Mouse (Mus musculus): ENCODE measurements around the gene Cpne2. TPM values are rescaled to one million over a fixed set of nuclear protein-coding genes. Genes with fewer than 3 reads are reported as not detected.

Gene Cpne2
- total RNA-seq (2017), result 89.6 and 108 TPM in 2 replicates

DNA sequence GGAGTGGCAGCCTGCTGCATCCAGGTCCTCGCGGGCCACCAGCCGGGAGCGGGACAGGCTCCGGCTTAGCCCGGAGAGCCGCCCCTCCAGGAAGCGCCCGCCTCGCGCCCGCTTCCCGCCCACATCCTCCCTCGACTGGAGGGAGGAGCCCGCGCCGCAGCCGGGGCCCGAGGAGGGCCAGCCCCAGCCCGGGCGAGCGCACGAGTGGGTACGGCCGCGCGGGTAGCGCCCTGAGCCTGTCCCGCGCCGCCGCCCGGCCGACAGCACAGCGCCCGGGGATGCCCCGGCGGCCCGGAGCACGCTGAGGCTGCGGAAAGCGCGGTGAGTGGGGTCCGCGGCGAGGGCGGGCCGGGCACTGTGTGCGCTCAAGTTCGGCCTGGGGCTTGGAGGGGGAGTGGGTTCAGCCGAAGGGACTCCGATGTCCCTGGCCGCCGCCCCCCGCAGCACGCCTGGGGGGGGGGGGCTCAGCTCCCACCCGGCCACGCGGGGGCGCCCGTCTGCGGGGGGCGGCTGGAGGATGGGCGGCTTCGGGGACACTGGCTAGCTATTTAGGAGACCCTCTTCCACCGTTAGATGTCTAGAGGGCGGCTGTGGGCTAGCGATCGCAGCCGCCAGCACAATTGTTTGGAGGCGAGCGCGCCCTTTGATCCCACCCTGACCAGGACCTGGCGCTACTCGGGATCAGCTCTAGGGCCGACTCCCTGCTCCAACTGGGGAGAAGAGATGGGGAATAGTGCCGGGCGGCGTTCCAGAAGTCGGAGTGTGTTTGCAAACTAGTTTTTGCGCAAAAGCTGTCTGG is at the start of gene Cpne2:
TSS of gene Cpne2 (plus strand) at position 118 of the 799 bp plus-strand sequence.
- ATAC-seq (replicated peaks in 1 of 2; ENCODE audit: insufficient read depth in 1 of 2, low FRiP score in 2 of 2, low TSS enrichment in 1 of 2, low read depth in 1 of 2, poor library complexity in 2 of 2, severe bottlenecking in 2 of 2), result peak; percentile 64 to 70

DNA sequence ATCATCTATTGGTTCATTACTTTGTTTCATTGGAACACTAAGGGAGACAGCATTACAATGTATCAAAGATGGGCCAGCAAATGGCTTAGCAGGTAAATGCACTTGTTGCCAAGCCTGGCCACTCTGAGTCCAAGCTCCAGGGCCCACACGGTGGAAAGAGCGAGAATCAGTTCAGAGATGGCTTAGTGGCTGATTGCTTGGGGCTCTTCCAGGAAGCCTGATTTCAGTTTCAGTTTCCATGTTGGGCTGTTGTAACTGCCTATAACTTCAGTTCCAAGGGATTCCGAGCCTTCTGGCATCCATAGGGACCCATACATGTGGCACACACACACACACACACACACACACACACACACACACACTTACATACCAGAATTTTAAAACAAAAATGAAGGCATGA is 47.5 kb upstream of the Cpne2 start:
- ATAC-seq (replicated peaks in 1 of 2; ENCODE audit: insufficient read depth in 1 of 2, low FRiP score in 2 of 2, low TSS enrichment in 1 of 2, low read depth in 1 of 2, poor library complexity in 2 of 2, severe bottlenecking in 2 of 2), result no peak

DNA sequence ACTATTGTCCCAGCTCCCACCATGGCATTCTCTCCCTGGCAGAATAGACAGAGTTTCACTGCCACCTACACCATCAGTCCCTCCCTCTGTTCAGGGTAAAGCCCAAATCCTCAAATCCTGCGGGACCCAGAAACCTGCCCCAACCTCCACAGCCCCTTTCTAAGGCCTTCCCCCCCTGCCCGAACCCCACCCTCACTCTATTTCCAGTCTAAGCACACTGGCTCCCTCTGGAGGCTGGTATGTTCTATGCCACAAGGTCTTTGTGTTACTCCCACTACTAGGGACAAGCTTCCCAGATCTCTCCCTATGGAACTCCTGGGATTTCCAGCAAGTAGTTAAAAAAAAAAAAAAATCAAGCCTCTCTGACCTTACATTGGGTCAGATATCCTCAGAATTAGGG is 46.9 kb upstream of the Cpne2 start:
- ATAC-seq (replicated peaks in 1 of 2; ENCODE audit: insufficient read depth in 1 of 2, low FRiP score in 2 of 2, low TSS enrichment in 1 of 2, low read depth in 1 of 2, poor library complexity in 2 of 2, severe bottlenecking in 2 of 2), result no peak

DNA sequence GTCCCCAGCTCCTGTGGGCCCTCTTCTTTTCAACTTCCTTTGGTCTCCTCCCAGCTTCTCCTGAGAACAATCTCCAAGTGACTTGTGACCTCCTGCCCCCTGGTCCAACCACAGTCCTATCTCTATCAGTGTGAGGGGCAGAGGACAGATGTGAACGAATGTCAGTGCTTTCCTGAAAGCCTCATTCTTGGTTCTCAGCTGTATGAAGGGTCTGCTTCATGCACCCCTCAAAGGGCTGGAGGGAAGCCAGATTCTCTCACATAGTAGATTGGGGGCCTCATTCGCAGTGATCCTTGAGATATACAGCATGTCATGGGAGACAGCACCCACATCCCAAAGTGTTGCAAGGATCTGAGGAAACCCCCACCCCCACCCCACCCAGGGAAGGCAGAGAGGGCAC is 44.8 kb upstream of the Cpne2 start:
- no peak for ATAC-seq (replicated peaks in 1 of 2; ENCODE audit: insufficient read depth in 1 of 2, low FRiP score in 2 of 2, low TSS enrichment in 1 of 2, low read depth in 1 of 2, poor library complexity in 2 of 2, severe bottlenecking in 2 of 2)

DNA sequence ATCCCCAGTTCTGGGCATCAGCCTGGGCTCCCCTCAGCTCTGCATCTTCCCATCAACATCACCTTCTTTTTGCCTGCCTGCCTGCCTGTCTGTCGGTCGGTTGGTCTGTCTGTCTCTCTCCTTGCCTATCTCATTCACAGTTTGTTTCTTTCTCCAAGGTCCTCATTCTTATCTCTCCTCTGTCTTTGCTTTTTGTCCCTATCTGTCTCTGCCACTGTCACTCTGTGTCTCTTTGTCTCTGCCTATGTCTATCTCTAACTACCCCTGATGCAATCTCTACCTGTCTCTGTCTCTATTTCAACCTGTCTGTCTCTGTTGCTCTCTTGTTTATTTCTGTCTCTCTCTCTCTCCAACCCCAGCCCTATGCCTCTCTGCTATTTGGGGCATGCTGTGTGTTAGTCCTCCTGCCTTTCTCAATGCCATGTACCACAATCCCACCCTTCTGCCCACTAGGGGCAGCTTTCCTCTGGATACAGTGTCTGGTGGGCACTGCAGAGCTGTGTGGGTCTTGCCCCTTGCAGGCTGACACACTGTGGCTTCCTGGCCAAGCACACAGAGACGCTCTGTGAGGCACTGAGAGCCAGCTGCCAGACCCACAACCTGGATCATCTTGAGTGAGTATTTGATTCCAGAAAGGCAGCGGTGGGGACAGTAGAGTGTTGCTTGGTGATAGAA is 42.8 kb upstream of the Cpne2 start:
- no peak for ATAC-seq (replicated peaks in 1 of 2; ENCODE audit: insufficient read depth in 1 of 2, low FRiP score in 2 of 2, low TSS enrichment in 1 of 2, low read depth in 1 of 2, poor library complexity in 2 of 2, severe bottlenecking in 2 of 2)

DNA sequence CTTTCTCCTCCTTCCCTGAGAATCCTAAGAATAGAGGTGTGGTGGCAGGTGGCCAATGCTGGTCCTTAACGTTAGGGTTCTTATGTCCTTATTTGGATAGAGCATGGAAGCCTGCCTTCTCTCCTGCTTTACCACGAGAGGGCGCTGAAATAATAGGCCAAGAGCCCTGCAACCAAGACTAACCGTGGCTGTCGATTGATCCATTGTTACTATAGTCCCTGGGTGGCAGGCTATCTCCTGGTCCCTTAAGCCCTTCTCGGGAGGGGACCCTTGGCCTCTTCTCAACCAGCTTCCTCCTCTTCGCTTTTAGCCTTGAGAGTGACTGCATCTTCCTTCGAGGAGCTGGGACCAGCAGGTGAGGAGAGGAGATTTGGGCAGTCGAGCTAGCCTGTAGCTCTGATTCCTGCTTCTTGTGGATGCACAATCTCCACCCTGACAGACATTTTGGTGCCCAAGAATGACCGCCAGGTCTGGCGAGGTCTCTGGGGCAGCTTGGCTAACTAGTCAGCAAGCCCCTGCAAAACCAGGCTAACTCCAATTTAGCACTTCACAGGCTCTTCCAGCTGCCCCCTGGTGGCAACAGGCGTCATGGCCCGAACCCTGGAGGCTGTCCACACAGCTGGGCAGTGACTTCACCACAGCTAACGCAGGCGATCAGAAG is 40.6 kb upstream of the Cpne2 start:
- ATAC-seq (replicated peaks in 1 of 2; ENCODE audit: insufficient read depth in 1 of 2, low FRiP score in 2 of 2, low TSS enrichment in 1 of 2, low read depth in 1 of 2, poor library complexity in 2 of 2, severe bottlenecking in 2 of 2), result peak; percentile 75 to 83

DNA sequence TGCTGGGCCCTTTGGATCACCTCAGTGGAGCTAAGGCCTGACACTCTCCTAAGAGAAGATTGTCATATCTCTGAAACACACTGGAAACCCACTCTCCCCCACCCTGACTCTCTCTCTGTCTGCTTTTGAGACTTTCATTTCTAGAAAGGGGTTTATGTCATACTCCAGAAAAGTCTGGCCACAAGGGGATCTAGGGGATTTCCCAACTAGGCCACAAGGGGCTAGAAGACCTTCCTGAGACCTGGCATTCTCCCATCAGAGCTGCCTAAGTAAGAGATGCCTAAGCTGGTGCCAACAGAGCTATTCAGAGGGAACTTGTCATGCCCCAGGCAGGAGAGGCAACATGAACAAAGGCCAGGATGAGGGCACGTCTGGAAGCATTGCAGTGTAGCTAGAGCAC is 39.5 kb upstream of the Cpne2 start:
- ATAC-seq (replicated peaks in 1 of 2; ENCODE audit: insufficient read depth in 1 of 2, low FRiP score in 2 of 2, low TSS enrichment in 1 of 2, low read depth in 1 of 2, poor library complexity in 2 of 2, severe bottlenecking in 2 of 2), result no peak

DNA sequence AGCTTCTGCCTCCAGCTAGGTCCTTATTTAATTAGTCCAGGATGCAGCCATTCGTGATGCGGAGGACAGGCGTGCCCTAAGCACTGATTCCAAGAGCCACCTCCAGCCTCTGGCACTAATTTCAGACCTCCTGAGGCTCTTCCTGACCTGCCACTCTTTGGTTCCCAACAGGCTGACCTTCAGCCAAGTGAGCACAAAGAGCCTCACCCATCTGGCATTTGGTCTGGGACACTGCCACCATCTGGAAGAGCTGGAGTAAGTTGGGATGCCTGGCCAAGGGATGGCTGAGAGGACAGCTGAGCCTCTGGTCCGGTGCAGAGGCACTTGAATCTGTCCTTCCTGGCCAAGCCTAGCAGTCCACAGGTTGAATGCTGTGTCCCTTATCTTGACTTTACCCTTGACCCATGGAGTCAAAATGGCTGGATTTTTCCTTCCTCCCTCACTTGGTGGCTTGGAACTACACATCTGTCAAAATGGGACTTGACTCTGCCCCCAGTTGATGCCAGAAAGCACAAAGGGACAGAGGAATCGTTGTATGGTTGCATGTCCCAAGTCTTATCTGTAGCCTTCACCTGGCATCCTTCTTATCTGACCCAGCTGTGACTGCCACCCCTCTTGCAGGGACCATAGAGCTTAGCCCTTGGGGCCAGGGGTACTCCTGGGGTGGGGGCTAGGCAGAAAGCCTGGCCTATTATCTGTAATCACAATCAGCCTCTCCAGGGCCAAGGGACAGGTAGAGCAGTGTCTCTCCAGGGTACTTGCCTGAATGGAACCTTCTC is 17.2 kb upstream of the Cpne2 start:
- no peak for ATAC-seq (replicated peaks in 1 of 2; ENCODE audit: insufficient read depth in 1 of 2, low FRiP score in 2 of 2, low TSS enrichment in 1 of 2, low read depth in 1 of 2, poor library complexity in 2 of 2, severe bottlenecking in 2 of 2)

DNA sequence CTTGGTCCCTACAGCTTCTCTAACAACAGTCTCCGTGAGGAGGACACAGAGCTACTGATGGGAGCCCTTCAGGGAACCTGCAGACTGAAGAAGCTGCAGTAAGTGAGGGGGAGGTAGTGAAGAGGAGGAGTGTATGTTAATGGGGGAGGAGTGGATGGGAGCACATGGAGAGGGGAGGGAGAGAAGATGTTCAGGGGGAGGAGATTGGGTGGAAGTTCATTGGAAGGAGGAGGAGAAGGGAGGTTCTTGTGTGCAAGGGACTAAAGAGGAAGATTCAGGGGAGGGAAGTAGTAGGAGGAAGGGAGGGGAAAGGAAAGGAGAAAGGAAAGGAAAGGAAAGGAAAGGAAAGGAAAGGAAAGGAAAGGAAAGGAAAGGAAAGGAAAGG is 16.6 kb upstream of the Cpne2 start:
- no peak for ATAC-seq (replicated peaks in 1 of 2; ENCODE audit: insufficient read depth in 1 of 2, low FRiP score in 2 of 2, low TSS enrichment in 1 of 2, low read depth in 1 of 2, poor library complexity in 2 of 2, severe bottlenecking in 2 of 2)

DNA sequence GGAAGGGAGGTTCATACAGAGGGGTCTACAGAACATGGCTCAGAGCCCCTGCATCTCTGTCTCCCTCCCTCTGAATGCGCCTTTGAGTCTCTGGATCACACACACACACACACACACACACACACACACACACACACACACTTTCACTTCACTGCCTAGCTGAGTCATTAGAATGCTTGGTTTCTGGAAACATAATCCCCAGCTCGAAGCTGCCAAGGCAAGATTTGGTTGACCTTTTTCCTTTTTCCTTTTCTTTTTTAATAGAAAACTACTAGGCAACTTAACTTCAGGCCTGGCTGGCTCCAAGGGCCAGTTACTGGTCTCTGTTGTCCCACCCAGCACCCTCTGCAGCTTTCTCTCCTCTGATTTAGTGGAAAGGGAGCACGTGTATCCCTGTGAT is 16.0 kb upstream of the Cpne2 start:
- no peak for ATAC-seq (replicated peaks in 1 of 2; ENCODE audit: insufficient read depth in 1 of 2, low FRiP score in 2 of 2, low TSS enrichment in 1 of 2, low read depth in 1 of 2, poor library complexity in 2 of 2, severe bottlenecking in 2 of 2)

DNA sequence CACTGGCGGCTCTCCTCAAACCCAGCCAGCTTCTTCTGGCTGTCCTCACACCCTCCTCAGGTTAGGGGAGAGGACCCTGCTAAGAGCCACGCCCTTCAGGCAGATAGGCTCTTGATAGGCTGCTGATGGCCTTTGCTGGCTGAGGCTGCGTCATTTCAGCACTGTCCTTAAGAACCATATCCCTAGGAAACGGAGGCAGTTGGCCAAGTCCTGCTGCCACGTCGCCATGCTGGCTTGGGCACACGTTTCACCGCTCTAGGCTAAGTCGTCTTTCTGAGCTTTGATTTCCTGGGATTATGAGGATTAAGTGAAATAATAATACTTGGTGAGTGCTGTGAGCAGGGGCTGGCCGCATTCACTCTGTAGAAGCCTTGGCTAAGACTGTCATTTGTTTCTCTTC is 14.5 kb upstream of the Cpne2 start:
- ATAC-seq (replicated peaks in 1 of 2; ENCODE audit: insufficient read depth in 1 of 2, low FRiP score in 2 of 2, low TSS enrichment in 1 of 2, low read depth in 1 of 2, poor library complexity in 2 of 2, severe bottlenecking in 2 of 2), result no peak

DNA sequence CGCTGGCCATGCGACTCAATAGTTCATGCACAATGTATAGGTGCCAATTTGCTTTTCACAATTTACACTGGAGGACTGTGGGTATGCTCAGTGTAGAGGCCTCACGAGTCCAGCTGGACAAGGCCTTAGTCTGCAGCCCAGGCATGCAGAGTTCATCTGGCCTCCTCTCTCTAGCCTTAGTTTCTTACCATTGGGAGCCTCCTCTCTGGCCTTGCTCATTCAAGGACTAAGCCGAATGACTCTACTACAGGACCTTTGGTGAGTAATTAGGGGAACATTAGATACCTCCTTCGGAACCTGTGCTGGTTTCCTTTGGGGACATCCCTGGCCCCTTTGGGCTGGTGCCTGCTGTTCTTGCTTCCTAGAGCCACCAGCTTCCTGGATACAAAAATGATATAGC is 13.8 kb upstream of the Cpne2 start:
- ATAC-seq (replicated peaks in 1 of 2; ENCODE audit: insufficient read depth in 1 of 2, low FRiP score in 2 of 2, low TSS enrichment in 1 of 2, low read depth in 1 of 2, poor library complexity in 2 of 2, severe bottlenecking in 2 of 2), result no peak

DNA sequence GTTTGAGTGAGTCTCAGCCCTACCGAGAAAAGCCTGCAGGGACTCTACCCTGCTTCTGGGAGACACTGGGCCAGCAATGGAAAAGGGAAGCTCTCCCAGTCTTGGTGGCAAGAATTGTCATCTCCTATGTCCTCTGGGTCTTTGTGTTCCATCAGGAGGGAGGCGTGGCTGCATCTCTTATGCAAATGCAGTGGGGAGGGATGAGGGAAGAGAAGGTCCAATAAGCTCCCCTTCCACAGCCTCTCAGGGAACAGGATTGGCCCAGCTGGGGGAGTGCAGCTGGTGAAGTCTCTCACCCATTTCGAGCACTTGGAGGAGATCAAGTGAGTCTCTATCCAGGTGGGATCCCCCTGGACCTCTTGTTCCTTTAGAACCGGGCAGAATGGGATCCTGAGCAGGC is 11.3 kb upstream of the Cpne2 start:
- no peak for ATAC-seq (replicated peaks in 1 of 2; ENCODE audit: insufficient read depth in 1 of 2, low FRiP score in 2 of 2, low TSS enrichment in 1 of 2, low read depth in 1 of 2, poor library complexity in 2 of 2, severe bottlenecking in 2 of 2)

DNA sequence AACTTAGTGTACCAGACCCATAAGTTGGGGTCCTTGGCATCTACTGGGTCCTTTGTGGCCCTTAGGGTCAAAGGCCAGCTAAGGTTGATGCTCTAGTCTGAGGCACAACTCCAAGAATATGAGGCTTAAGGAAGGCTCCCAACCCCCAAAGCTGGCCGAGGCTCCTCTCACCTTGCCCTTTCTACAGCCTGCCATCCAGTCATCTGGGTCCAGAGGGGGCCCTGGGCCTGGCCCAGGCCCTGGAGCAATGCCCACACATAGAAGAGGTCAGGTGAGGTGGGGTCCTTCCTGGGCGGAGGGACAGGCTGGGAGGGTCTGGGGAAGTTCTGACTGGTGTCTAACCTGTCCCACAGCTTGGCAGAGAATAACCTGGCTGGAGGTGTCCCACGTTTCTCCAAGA is 10.3 kb upstream of the Cpne2 start:
- ATAC-seq (replicated peaks in 1 of 2; ENCODE audit: insufficient read depth in 1 of 2, low FRiP score in 2 of 2, low TSS enrichment in 1 of 2, low read depth in 1 of 2, poor library complexity in 2 of 2, severe bottlenecking in 2 of 2), result no peak

DNA sequence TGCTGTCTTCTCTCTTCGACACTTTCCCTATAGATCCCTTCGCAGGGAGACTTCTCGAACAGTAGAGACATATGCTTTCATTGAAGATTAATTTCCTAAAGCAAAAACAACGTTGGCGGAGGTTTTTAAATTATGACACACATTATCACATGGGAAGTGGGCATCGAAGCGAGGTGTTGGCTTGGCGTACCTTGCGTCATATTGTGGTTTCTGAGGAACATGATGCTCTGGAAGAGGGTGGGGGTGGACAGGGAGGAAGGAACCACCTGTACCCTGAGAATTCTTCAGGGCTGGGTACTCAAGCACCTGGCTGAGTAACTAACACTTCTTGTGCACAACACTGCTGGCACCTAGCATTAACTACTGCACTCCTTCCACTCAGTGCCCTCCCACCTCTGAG is 8.2 kb upstream of the Cpne2 start:
- peak in 1 of 2 experiments; percentile 51; a peak in 1 of 4 replicates for ATAC-seq (replicated peaks in 1 of 2; ENCODE audit: insufficient read depth in 1 of 2, low FRiP score in 2 of 2, low TSS enrichment in 1 of 2, low read depth in 1 of 2, poor library complexity in 2 of 2, severe bottlenecking in 2 of 2)

DNA sequence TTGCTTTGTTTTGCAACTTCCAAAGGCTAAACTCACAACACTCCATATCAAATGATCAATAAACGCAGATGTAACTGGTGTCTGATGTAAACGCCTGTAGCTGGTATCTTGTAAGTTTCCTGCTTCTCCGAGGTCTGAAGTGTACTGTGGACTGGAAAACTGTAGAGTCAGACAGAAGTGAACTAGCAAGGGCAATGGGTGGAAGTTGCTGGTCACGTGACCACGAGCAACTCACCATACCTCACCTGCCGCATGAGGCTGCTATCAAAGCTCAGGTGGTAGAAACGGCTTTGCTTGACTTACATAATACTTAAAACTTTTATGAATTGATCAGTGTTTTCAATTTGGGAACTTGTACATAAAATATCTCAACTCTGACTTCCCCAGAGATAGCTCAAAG is 5.6 kb upstream of the Cpne2 start:
- ATAC-seq (replicated peaks in 1 of 2; ENCODE audit: insufficient read depth in 1 of 2, low FRiP score in 2 of 2, low TSS enrichment in 1 of 2, low read depth in 1 of 2, poor library complexity in 2 of 2, severe bottlenecking in 2 of 2), result no peak

DNA sequence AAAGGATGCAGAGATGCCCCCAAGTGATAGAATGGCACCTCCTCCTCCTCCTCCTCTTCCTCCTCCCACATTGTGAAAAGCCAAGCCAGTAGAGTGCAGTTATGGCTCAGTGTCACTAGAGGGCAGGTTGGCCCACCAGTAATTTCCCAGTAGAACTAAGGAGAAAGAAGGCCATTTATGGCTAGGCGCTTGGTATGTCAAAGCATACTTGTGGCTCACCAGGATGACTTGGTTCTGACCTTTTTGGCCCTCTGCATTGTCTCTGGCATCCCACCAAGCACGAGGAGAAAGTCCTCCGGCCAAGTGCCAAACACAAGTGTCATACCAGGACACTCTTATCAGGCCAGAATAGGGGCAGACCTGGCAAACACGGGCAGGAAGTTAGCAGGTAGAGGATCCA is 4.5 kb upstream of the Cpne2 start:
- peak; percentile 59 to 80 for ATAC-seq (replicated peaks in 1 of 2; ENCODE audit: insufficient read depth in 1 of 2, low FRiP score in 2 of 2, low TSS enrichment in 1 of 2, low read depth in 1 of 2, poor library complexity in 2 of 2, severe bottlenecking in 2 of 2)

DNA sequence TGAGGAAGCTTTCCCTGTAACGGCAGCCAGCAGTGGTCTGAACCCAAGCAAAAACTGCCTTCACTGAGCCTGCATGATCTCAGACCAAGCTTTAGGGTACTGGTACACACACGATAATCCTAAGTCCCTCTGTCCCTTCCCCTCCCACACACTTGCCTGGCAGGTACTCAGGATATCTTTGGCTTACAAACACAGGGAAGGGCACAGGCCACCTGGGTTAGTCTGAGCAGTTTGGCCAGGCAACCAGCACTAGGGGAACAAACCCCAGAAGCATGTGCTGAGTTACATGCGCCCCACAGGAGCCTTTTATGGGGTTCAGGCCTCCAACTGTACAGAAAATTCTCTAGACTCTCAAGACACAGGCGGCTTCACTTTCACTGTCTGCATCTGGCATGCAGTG is 2.9 kb upstream of the Cpne2 start:
- ATAC-seq (replicated peaks in 1 of 2; ENCODE audit: insufficient read depth in 1 of 2, low FRiP score in 2 of 2, low TSS enrichment in 1 of 2, low read depth in 1 of 2, poor library complexity in 2 of 2, severe bottlenecking in 2 of 2), result no peak
